Comparison of ENCODE assay signal across 24 mouse cellular contexts in genomic region chr6:83577534-83577933, GRCm38 (mm10). TPM values are rescaled to one million over a fixed set of nuclear protein-coding genes. Genes with fewer than 3 reads are reported as not detected.
"Had no signal": no experiment of that assay in that cellular context is flagged by ENCODE, and none has a peak within 500 bp of the region (broad histone marks: within the 10 kb centered on the region; RNA-seq: fewer than 3 reads in every experiment).

No protein-coding gene starts in this region.

- H3K4me1 ChIP-seq: stomach, embryonic 15.5 days had no signal

- DNase-seq: kidney, adult 18-20 months; kidney, adult 9 months; kidney, postnatal 25 days; left cerebral cortex, postnatal 4 days; retina, postnatal 1 day; right cerebral cortex, postnatal 25 days; spleen, adult 18-20 months; thymus, postnatal 25 days had no signal

- H3K9ac ChIP-seq: limb, embryonic 12.5 days; limb, embryonic 15.5 days; liver, embryonic 15.5 days; lung, embryonic 15.5 days; midbrain, embryonic 13.5 days; neural tube, embryonic 13.5 days; stomach, embryonic 15.5 days had no signal

- H3K27ac ChIP-seq: limb, embryonic 12.5 days; limb, embryonic 15.5 days; liver, embryonic 15.5 days; lung, embryonic 15.5 days; midbrain, embryonic 10.5 days; midbrain, embryonic 13.5 days; neural tube, embryonic 13.5 days; stomach, embryonic 15.5 days had no signal

- H3K36me3 ChIP-seq: limb, embryonic 12.5 days; limb, embryonic 15.5 days; liver, embryonic 15.5 days; lung, embryonic 15.5 days; midbrain, embryonic 10.5 days; midbrain, embryonic 13.5 days; neural tube, embryonic 13.5 days; stomach, embryonic 15.5 days had no signal

- ATAC-seq: midbrain, embryonic 13.5 days; midbrain, embryonic 16.5 days had no signal

- H3K4me3 ChIP-seq: limb, embryonic 12.5 days; limb, embryonic 15.5 days; liver, embryonic 15.5 days; lung, embryonic 15.5 days; megakaryocyte, embryonic 14.5 days; midbrain, embryonic 10.5 days; midbrain, embryonic 13.5 days; myocyte; neural tube, embryonic 13.5 days; stomach, embryonic 15.5 days had no signal

- H3K27me3 ChIP-seq: stomach, embryonic 15.5 days had no signal

- H3K4me2 ChIP-seq: limb, embryonic 12.5 days; limb, embryonic 15.5 days; liver, embryonic 11.5 days; liver, embryonic 15.5 days; lung, embryonic 15.5 days; midbrain, embryonic 13.5 days; neural tube, embryonic 13.5 days; stomach, embryonic 15.5 days had no signal

- H3K9me3 ChIP-seq: limb, embryonic 12.5 days; limb, embryonic 15.5 days; liver, embryonic 15.5 days; lung, embryonic 15.5 days; megakaryocyte, embryonic 14.5 days; midbrain, embryonic 10.5 days; midbrain, embryonic 13.5 days; neural tube, embryonic 13.5 days; stomach, embryonic 15.5 days had no signal

RNA-seq across cellular contexts. Expression of gene Actg2, which starts 41.5 kb away (rescaled TPM):
- total RNA-seq: layer of hippocampus, adult 8-10 months; left cerebral cortex, adult 8-10 months; monocyte, adult 5-6 weeks; neutrophil, adult 5-6 weeks had no signal
